Mouse (Mus musculus): ENCODE measurements at regions not wholly inside any gene's neighbourhood (a gene's known extent, or its start where the extent isn't known, plus 50 kb on each side); places are given as distances from the start of the nearest gene placed in this dataset.

- Histone ChIP-seq H3K9ac (no peak overlapping the region), H3K27me3 (ENCODE audit: insufficient read depth, low read length) (no peaks in the 10 kb centered on the region), H3K36me3 (ENCODE audit: insufficient read depth) (no peaks in the 10 kb centered on the region), H3K27ac (ENCODE audit: low read depth) (no peak overlapping the region), H3K4me1 (ENCODE audit: insufficient read depth) (no peaks in the 10 kb centered on the region), H3K4me2 (no peak overlapping the region), H3K4me3 (ENCODE audit: low read depth, low read length) (no peak overlapping the region), H3K9me3 (ENCODE audit: low read depth, low read length) (no peaks in the 10 kb centered on the region)
- ATAC-seq (ENCODE audit: insufficient read depth) (no peak), DNase-seq (no peak)
- TF ChIP-seq CTCF (IDR thresholded peaks at IDR 0.05; ENCODE audit: low read depth), result no peak
- WGBS, result 64% methylated on average over 1 of the region's 1 CpGs
Measured at GRCm38 (mm10) chr9:52976041-52976440, 271.8 kb downstream of the Ddx10 start.

GRCm38 (mm10) chr9:52965631-52966030 lies 282.2 kb downstream of the Ddx10 start:
- no peak for TF ChIP-seq CTCF (IDR thresholded peaks at IDR 0.05; ENCODE audit: low read depth)
- ATAC-seq (ENCODE audit: insufficient read depth), result no peak
- no peak overlapping the region for H3K27ac ChIP-seq (ENCODE audit: low read depth)
- H3K4me3 ChIP-seq (ENCODE audit: low read depth, low read length), result no peak overlapping the region
- no peak for DNase-seq
- H3K9ac ChIP-seq, result no peak overlapping the region
- H3K36me3 ChIP-seq (ENCODE audit: insufficient read depth), result no peaks in the 10 kb centered on the region
- 93% methylated on average over 4 of the region's 4 CpGs for WGBS
- no peaks in the 10 kb centered on the region for H3K9me3 ChIP-seq (ENCODE audit: low read depth, low read length)
- H3K4me1 ChIP-seq (ENCODE audit: insufficient read depth), result no peaks in the 10 kb centered on the region
- no peaks in the 10 kb centered on the region for H3K27me3 ChIP-seq (ENCODE audit: insufficient read depth, low read length)
- H3K4me2 ChIP-seq, result no peak overlapping the region

GRCm38 (mm10) chr9:52959668-52960067 lies 280.1 kb upstream of the AI593442 start:
- DNase-seq (no peak), ATAC-seq (ENCODE audit: insufficient read depth) (no peak)
- Histone ChIP-seq H3K4me3 (ENCODE audit: low read depth, low read length) (no peak overlapping the region), H3K9me3 (ENCODE audit: low read depth, low read length) (no peaks in the 10 kb centered on the region), H3K4me1 (ENCODE audit: insufficient read depth) (no peaks in the 10 kb centered on the region), H3K27me3 (ENCODE audit: insufficient read depth, low read length) (no peaks in the 10 kb centered on the region), H3K9ac (no peak overlapping the region), H3K36me3 (ENCODE audit: insufficient read depth) (no peaks in the 10 kb centered on the region), H3K27ac (ENCODE audit: low read depth) (no peak overlapping the region), H3K4me2 (no peak overlapping the region)
- WGBS, result 74% methylated on average over 6 of the region's 6 CpGs
- no peak for TF ChIP-seq CTCF (IDR thresholded peaks at IDR 0.05; ENCODE audit: low read depth)

- Histone ChIP-seq H3K27me3 (ENCODE audit: insufficient read depth, low read length) (no peaks in the 10 kb centered on the region), H3K4me1 (ENCODE audit: insufficient read depth) (no peaks in the 10 kb centered on the region), H3K36me3 (ENCODE audit: insufficient read depth) (no peaks in the 10 kb centered on the region), H3K9ac (no peak overlapping the region), H3K9me3 (ENCODE audit: low read depth, low read length) (no peaks in the 10 kb centered on the region), H3K4me2 (no peak overlapping the region), H3K4me3 (ENCODE audit: low read depth, low read length) (no peak overlapping the region), H3K27ac (ENCODE audit: low read depth) (no peak overlapping the region)
- no peak for TF ChIP-seq CTCF (IDR thresholded peaks at IDR 0.05; ENCODE audit: low read depth)
- WGBS, result 38% methylated on average over 1 of the region's 1 CpGs
- ATAC-seq (ENCODE audit: insufficient read depth) (no peak), DNase-seq (peak; percentile 23)
Measured at GRCm38 (mm10) chr9:52957245-52957644, 277.7 kb upstream of the AI593442 start.

GRCm38 (mm10) chr9:52944081-52944480 lies 264.5 kb upstream of the AI593442 start:
- no peak overlapping the region for H3K4me2 ChIP-seq
- 0 out of 2 replicates have a peak, but pooled peaks cover 3% of the 10 kb centered on the region for H3K27me3 ChIP-seq (ENCODE audit: insufficient read depth, low read length)
- H3K4me3 ChIP-seq (ENCODE audit: low read depth, low read length), result no peak overlapping the region
- peaks cover 5% of the 10 kb centered on the region for H3K4me1 ChIP-seq (ENCODE audit: insufficient read depth)
- ATAC-seq (ENCODE audit: insufficient read depth), result no peak
- TF ChIP-seq CTCF (IDR thresholded peaks at IDR 0.05; ENCODE audit: low read depth), result no peak
- H3K9me3 ChIP-seq (ENCODE audit: low read depth, low read length), result no peaks in the 10 kb centered on the region
- H3K9ac ChIP-seq, result no peak overlapping the region
- peak; percentile 72 for DNase-seq
- H3K36me3 ChIP-seq (ENCODE audit: insufficient read depth), result no peaks in the 10 kb centered on the region
- H3K27ac ChIP-seq (ENCODE audit: low read depth), result no peak overlapping the region
- 39% methylated on average over 5 of the region's 5 CpGs for WGBS

GRCm38 (mm10) chr9:52941637-52941983 lies 262.0 kb upstream of the AI593442 start:
- H3K27ac ChIP-seq (ENCODE audit: low read depth), result no peak overlapping the region; the same call in 1 of the 2 replicates
- H3K9me3 ChIP-seq (ENCODE audit: low read depth, low read length), result no peaks in the 10 kb centered on the region
- ATAC-seq (ENCODE audit: insufficient read depth), result peak; percentile 55; the same call in 1 of the 2 replicates

GRCm38 (mm10) chr9:52940964-52941636 lies 261.5 kb upstream of the AI593442 start:
- H3K36me3 ChIP-seq (ENCODE audit: insufficient read depth), result no peaks in the 10 kb centered on the region
- no peak overlapping the region; the same call in 1 of the 2 replicates for H3K27ac ChIP-seq (ENCODE audit: low read depth)
- H3K27me3 ChIP-seq (ENCODE audit: insufficient read depth, low read length), result peaks cover 8% of the 10 kb centered on the region; the same call in 1 of the 2 replicates
- peaks cover 5% of the 10 kb centered on the region for H3K4me1 ChIP-seq (ENCODE audit: insufficient read depth)
- peak; percentile 86; the same call in 1 of the 2 replicates for ATAC-seq (ENCODE audit: insufficient read depth)
- no peaks in the 10 kb centered on the region for H3K9me3 ChIP-seq (ENCODE audit: low read depth, low read length)
- DNase-seq, result peak; percentile 80
- no peak overlapping the region for H3K4me3 ChIP-seq (ENCODE audit: low read depth, low read length)
- no peak overlapping the region for H3K9ac ChIP-seq
- no peak for TF ChIP-seq CTCF (IDR thresholded peaks at IDR 0.05; ENCODE audit: low read depth)
- 0 out of 2 replicates have a peak overlapping the region, but pooled peaks have one; percentile 27 for H3K4me2 ChIP-seq
- 15% methylated on average over 11 of the region's 11 CpGs for WGBS

More at GRCm38 (mm10) chr9:52941637-52941983, 262.0 kb upstream of the AI593442 start:
- no peak overlapping the region for H3K4me3 ChIP-seq (ENCODE audit: low read depth, low read length)
- H3K36me3 ChIP-seq (ENCODE audit: insufficient read depth), result no peaks in the 10 kb centered on the region
- no peak for TF ChIP-seq CTCF (IDR thresholded peaks at IDR 0.05; ENCODE audit: low read depth)
- peaks cover 8% of the 10 kb centered on the region; the same call in 1 of the 2 replicates for H3K27me3 ChIP-seq (ENCODE audit: insufficient read depth, low read length)
- H3K9ac ChIP-seq, result no peak overlapping the region
- DNase-seq, result peak; percentile 70
- 17% methylated on average over 3 of the region's 3 CpGs for WGBS
- H3K4me2 ChIP-seq, result no peak overlapping the region
- H3K4me1 ChIP-seq (ENCODE audit: insufficient read depth), result peaks cover 5% of the 10 kb centered on the region
